Mouse (Mus musculus) kidney, adult 8-10 months (tissue): ENCODE data around the gene Ceacam15.

Experiments
- DNase-seq, 2 experiments: peaks; one replicate each; pipeline ENCODE4 v3.0.0; 2022

The Ceacam15 gene

GRCm38 (mm10) chr7:16629598-16630296 lies 45.8 kb downstream of the Ceacam15 start:
- peak in 1 of 2 experiments; percentile 49 for DNase-seq

GRCm38 (mm10) chr7:16628096-16628771 lies 47.3 kb downstream of the Ceacam15 start:
- peak in 1 of 2 experiments; percentile 49 for DNase-seq

- no peak for DNase-seq
Observed at GRCm38 (mm10) chr7:16623687-16624086, 51.8 kb downstream of the Ceacam15 start.

DNA sequence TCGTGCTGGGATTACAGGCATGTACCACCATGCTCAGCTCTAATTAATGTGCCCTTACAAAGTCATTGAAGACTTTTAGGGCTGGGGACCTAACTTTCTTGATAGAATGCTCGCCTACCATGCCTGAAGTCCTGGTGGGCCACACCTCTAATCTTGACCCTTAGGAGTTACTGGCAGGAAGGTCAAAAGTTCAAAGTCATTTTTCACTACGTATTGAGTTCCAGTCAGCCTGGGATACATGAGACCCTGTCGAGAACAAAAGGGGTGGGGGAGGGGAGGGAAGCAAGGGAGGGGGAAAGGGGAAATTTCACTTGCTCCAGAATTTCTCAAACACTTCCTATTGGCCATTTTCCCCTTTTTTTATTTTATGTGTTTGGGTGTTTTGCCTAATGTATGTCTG lies 52.4 kb downstream of the Ceacam15 start:
- DNase-seq, result no peak
